Mouse (Mus musculus) myocyte (in vitro differentiated cells): ENCODE measurements at regions not wholly inside any gene's neighbourhood (a gene's known extent, or its start where the extent isn't known, plus 50 kb on each side); places are given as distances from the start of the nearest gene placed in this dataset.

Experiments
- H3K27me3 ChIP-seq: one replicate; pipeline ENCODE4 v1.6.1; 2011; ENCODE audit not compliant: control insufficient read depth, insufficient read depth, insufficient read length
- H3K36me3 ChIP-seq: one replicate; pipeline ENCODE4 v1.6.1; 2011; ENCODE audit not compliant: control insufficient read depth, insufficient read depth
- H3K4me2 ChIP-seq: one replicate; pipeline ENCODE4 v1.6.1; 2011; ENCODE audit warnings: low read depth, control low read depth
- H3K4me3 ChIP-seq: one replicate; pipeline ENCODE4 v1.5.1; 2011; ENCODE audit warnings: mild to moderate bottlenecking, control low read depth, moderate library complexity
- H3K79me2 ChIP-seq: one replicate; pipeline ENCODE4 v1.6.1; 2011; ENCODE audit not compliant: control insufficient read depth, insufficient read depth
- H3ac ChIP-seq: one replicate; pipeline ENCODE4 v1.6.1; 2011; ENCODE audit not compliant: control insufficient read depth, insufficient read length
- CEBPB ChIP-seq: IDR thresholded peaks from 2 replicates; pipeline ENCODE4 v1.6.1; 2011; ENCODE audit warnings: mild to moderate bottlenecking, moderate library complexity; ENCODE audit not compliant: poor library complexity, insufficient read depth, severe bottlenecking
- E2F4 ChIP-seq: IDR thresholded peaks from one replicate; pipeline ENCODE4 v1.6.1; 2011; ENCODE audit warnings: mild to moderate bottlenecking, control low read depth, moderate library complexity; ENCODE audit not compliant: insufficient read depth
- MAX ChIP-seq: IDR thresholded peaks from one replicate; pipeline ENCODE4 v1.6.1; 2011; ENCODE audit warnings: low read depth, mild to moderate bottlenecking, control low read depth
- MYOD1 ChIP-seq, 3 experiments: IDR thresholded peaks; one replicate each; pipeline ENCODE4 v1.6.1; 2011; ENCODE audit warnings: control low read depth in 2 of 3, low read depth in 2 of 3, mild to moderate bottlenecking in 2 of 3, moderate library complexity in 1 of 3; ENCODE audit not compliant: insufficient read length in 2 of 3, control insufficient read depth in 1 of 3
- MYOG ChIP-seq, 3 experiments: IDR thresholded peaks; one replicate each; pipeline ENCODE4 v1.6.1; 2011; ENCODE audit warnings: control low read depth in 2 of 3, low read depth in 2 of 3, mild to moderate bottlenecking in 2 of 3; ENCODE audit not compliant: insufficient read length in 2 of 3, control insufficient read depth in 1 of 3, insufficient read depth in 1 of 3
- POLR2A ChIP-seq: IDR thresholded peaks from one replicate; pipeline ENCODE4 v1.6.1; 2011; ENCODE audit warnings: low read depth, mild to moderate bottlenecking, control low read depth, moderate library complexity; ENCODE audit not compliant: insufficient read length
- POLR2AphosphoS2 ChIP-seq: IDR thresholded peaks from one replicate; pipeline ENCODE4 v1.6.1; 2011; ENCODE audit warnings: low read depth, control low read depth; ENCODE audit not compliant: insufficient read length
- REST ChIP-seq: IDR thresholded peaks from one replicate; pipeline ENCODE4 v1.6.1; 2011; ENCODE audit warnings: mild to moderate bottlenecking, control low read depth, moderate library complexity; ENCODE audit not compliant: insufficient read depth, insufficient read length
- SRF ChIP-seq: IDR thresholded peaks from one replicate; pipeline ENCODE4 v1.6.1; 2011; ENCODE audit warnings: low read depth; ENCODE audit not compliant: control insufficient read depth, insufficient read length
- TCF12 ChIP-seq: IDR thresholded peaks from one replicate; pipeline ENCODE4 v1.6.1; 2011; ENCODE audit warnings: mild to moderate bottlenecking, control low read depth; ENCODE audit not compliant: poor library complexity, insufficient read depth, severe bottlenecking
- TCF3 ChIP-seq: IDR thresholded peaks from one replicate; pipeline ENCODE4 v1.6.1; 2011; ENCODE audit warnings: low read depth, control low read depth; ENCODE audit not compliant: insufficient read length
- USF1 ChIP-seq: IDR thresholded peaks from one replicate; pipeline ENCODE4 v1.6.1; 2011; ENCODE audit warnings: low read depth, mild to moderate bottlenecking, control low read depth, moderate library complexity

GRCm38 (mm10) chr7:40052255-40052654 lies 534.7 kb downstream of the Zfp619 start:
- TF ChIP-seq MAX (no peak), TCF12 (no peak), E2F4 (no peak), POLR2A (no peak), MYOD1 (IDR thresholded peaks at IDR 0.05; ENCODE audit: control insufficient read depth in 1 of 3, insufficient read length in 2 of 3, low read depth in 2 of 3) (no peak), MYOG (IDR thresholded peaks at IDR 0.05; ENCODE audit: control insufficient read depth in 1 of 3, insufficient read depth in 1 of 3, insufficient read length in 2 of 3, low read depth in 2 of 3) (no peak), REST (no peak), CEBPB (no peak), USF1 (no peak), POLR2AphosphoS2 (no peak), SRF (no peak), TCF3 (no peak)
- Histone ChIP-seq H3K4me3 (no peak overlapping the region), H3ac (no peak overlapping the region), H3K79me2 (no peaks in the 10 kb centered on the region), H3K27me3 (no peaks in the 10 kb centered on the region), H3K36me3 (no peaks in the 10 kb centered on the region), H3K4me2 (no peak overlapping the region)

GRCm38 (mm10) chr7:40058836-40059235 lies 541.3 kb downstream of the Zfp619 start:
- no peak overlapping the region for H3K4me2 ChIP-seq
- no peaks in the 10 kb centered on the region for H3K79me2 ChIP-seq
- H3ac ChIP-seq = no peak overlapping the region
- H3K4me3 ChIP-seq = no peak overlapping the region
- TF ChIP-seq MYOD1 (IDR thresholded peaks at IDR 0.05; ENCODE audit: control insufficient read depth in 1 of 3, insufficient read length in 2 of 3, low read depth in 2 of 3) (no peak), MYOG (IDR thresholded peaks at IDR 0.05; ENCODE audit: control insufficient read depth in 1 of 3, insufficient read depth in 1 of 3, insufficient read length in 2 of 3, low read depth in 2 of 3) (no peak), SRF (no peak), USF1 (no peak), TCF12 (no peak), POLR2AphosphoS2 (no peak), CEBPB (no peak), E2F4 (no peak), MAX (no peak), POLR2A (no peak), TCF3 (no peak), REST (no peak)
- H3K27me3 ChIP-seq = no peaks in the 10 kb centered on the region
- no peaks in the 10 kb centered on the region for H3K36me3 ChIP-seq

- Histone ChIP-seq H3K4me2 (no peak overlapping the region), H3K36me3 (no peaks in the 10 kb centered on the region), H3K4me3 (no peak overlapping the region), H3ac (no peak overlapping the region), H3K27me3 (no peaks in the 10 kb centered on the region), H3K79me2 (no peaks in the 10 kb centered on the region)
- no peak for TF ChIP-seq POLR2A
- no peak for TF ChIP-seq MYOG (IDR thresholded peaks at IDR 0.05; ENCODE audit: control insufficient read depth in 1 of 3, insufficient read depth in 1 of 3, insufficient read length in 2 of 3, low read depth in 2 of 3)
- no peak for TF ChIP-seq SRF
- TF ChIP-seq TCF3 = no peak
- TF ChIP-seq TCF12 = no peak
- TF ChIP-seq REST = no peak
- no peak for TF ChIP-seq CEBPB
- no peak for TF ChIP-seq MAX
- no peak for TF ChIP-seq POLR2AphosphoS2
- TF ChIP-seq USF1 = no peak
- TF ChIP-seq E2F4 = no peak
- no peak for TF ChIP-seq MYOD1 (IDR thresholded peaks at IDR 0.05; ENCODE audit: control insufficient read depth in 1 of 3, insufficient read length in 2 of 3, low read depth in 2 of 3)
These were observed 547.1 kb downstream of the Zfp619 start for GRCm38 (mm10) chr7:40064631-40065030.

- Histone ChIP-seq H3K4me3 (no peak overlapping the region), H3K36me3 (no peaks in the 10 kb centered on the region), H3K79me2 (no peaks in the 10 kb centered on the region), H3K27me3 (no peaks in the 10 kb centered on the region), H3ac (no peak overlapping the region), H3K4me2 (no peak overlapping the region)
- TF ChIP-seq MYOG (IDR thresholded peaks at IDR 0.05; ENCODE audit: control insufficient read depth in 1 of 3, insufficient read depth in 1 of 3, insufficient read length in 2 of 3, low read depth in 2 of 3) (no peak), SRF (no peak), CEBPB (no peak), TCF12 (no peak), POLR2A (no peak), REST (no peak), USF1 (no peak), MYOD1 (IDR thresholded peaks at IDR 0.05; ENCODE audit: control insufficient read depth in 1 of 3, insufficient read length in 2 of 3, low read depth in 2 of 3) (no peak), E2F4 (no peak), POLR2AphosphoS2 (no peak), TCF3 (no peak), MAX (no peak)
These were observed 548.0 kb downstream of the Zfp619 start for GRCm38 (mm10) chr7:40065526-40065925.

GRCm38 (mm10) chr7:40067378-40067777 lies 549.8 kb downstream of the Zfp619 start:
- Histone ChIP-seq H3K27me3 (no peaks in the 10 kb centered on the region), H3K4me2 (no peak overlapping the region), H3K4me3 (no peak overlapping the region), H3K79me2 (no peaks in the 10 kb centered on the region), H3ac (no peak overlapping the region), H3K36me3 (no peaks in the 10 kb centered on the region)
- TF ChIP-seq CEBPB (no peak), MYOG (IDR thresholded peaks at IDR 0.05; ENCODE audit: control insufficient read depth in 1 of 3, insufficient read depth in 1 of 3, insufficient read length in 2 of 3, low read depth in 2 of 3) (no peak), TCF12 (no peak), MAX (no peak), SRF (no peak), MYOD1 (IDR thresholded peaks at IDR 0.05; ENCODE audit: control insufficient read depth in 1 of 3, insufficient read length in 2 of 3, low read depth in 2 of 3) (no peak), POLR2AphosphoS2 (no peak), POLR2A (no peak), E2F4 (no peak), USF1 (no peak), REST (no peak), TCF3 (no peak)
